Mouse (Mus musculus): Measurements from ENCODE around the gene Pip4k2c.

Pip4k2c gene

GRCm38 (mm10) chr10:127171631-127172200 lies 39.7 kb downstream of the Pip4k2c start:
- CTCF ChIA-PET, result interaction anchor here (1.7 to 1.8 kb wide), 2 partner anchors 46 to 48 kb away, joined by 7 to 11 read pairs; no protein-coding TSS in a partner anchor

- CTCF ChIA-PET, result interaction anchor here (0.6 to 1.8 kb wide), 4 partner anchors 14 to 1227 kb away, joined by 3 to 11 read pairs (median 5); no protein-coding TSS in a partner anchor
Observed at GRCm38 (mm10) chr10:127170837-127171272, 40.5 kb downstream of the Pip4k2c start.

- CTCF ChIA-PET, result interaction anchor here (0.6 to 1.8 kb wide), 4 partner anchors 15 to 1227 kb away, joined by 3 to 11 read pairs (median 5); no protein-coding TSS in a partner anchor
Observed at GRCm38 (mm10) chr10:127170002-127170401, 41.4 kb downstream of the Pip4k2c start.

DNA sequence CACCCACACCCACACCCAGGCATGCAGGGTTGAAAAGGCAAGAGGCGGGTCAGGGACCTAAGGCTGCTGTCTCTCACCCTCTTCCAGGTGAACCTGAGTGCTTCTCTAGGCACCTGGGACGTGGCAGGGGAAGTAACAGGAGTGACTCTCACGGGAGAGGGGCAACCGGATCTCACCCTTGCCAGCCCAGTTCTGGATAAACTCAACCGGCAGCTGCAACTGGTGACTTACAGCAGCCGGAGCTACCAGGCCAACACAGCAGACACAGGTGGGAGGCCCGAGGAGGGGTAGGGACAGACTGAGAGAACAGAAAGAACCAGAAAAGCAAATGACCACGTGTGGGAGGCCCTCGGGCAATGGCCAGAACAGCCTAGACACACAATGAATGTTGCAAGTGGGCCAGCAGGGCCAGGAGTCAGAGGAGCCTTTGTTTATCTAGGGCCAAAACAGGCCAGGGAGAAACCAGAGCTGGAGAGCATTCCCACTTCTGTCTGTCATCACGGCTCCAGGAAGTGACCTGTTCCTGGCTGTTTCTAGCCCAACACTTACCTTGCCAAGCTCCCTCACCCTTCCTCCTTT lies 43.7 kb downstream of the Pip4k2c start:
- CTCF ChIA-PET, result interaction anchor here (1.0 kb wide), 1 partner anchor 20 kb away, joined by 4 read pairs; no protein-coding TSS in a partner anchor

GRCm38 (mm10) chr10:127166771-127167613 lies 44.4 kb downstream of the Pip4k2c start:
- CTCF ChIA-PET, result interaction anchor here (0.6 kb wide), 1 partner anchor 23 kb away, joined by 4 read pairs; no protein-coding TSS in a partner anchor

DNA sequence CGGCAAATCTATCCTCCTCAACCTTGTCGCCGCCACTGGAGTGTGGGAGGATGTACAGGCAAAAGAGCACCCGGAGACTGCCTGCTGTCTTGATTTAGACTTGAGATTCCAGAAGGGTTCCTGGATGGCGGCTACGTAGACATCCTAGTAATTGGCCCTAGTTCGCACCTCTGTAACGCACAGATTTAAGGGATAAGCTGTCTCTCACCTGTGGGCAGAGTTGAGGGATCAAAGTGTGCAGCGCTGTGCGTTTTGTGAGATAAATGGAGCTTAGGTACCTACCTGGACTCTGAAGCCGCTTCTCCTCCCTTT lies 45.0 kb downstream of the Pip4k2c start:
- CTCF ChIA-PET, result interaction anchor here (0.6 kb wide), 2 partner anchors 23 to 63 kb away, joined by 3 to 4 read pairs; no protein-coding TSS in a partner anchor

- CTCF ChIA-PET, result interaction anchor here (0.6 kb wide), 2 partner anchors 22 to 64 kb away, joined by 3 to 4 read pairs; no protein-coding TSS in a partner anchor
Observed at GRCm38 (mm10) chr10:127165654-127166403, 45.6 kb downstream of the Pip4k2c start.

DNA sequence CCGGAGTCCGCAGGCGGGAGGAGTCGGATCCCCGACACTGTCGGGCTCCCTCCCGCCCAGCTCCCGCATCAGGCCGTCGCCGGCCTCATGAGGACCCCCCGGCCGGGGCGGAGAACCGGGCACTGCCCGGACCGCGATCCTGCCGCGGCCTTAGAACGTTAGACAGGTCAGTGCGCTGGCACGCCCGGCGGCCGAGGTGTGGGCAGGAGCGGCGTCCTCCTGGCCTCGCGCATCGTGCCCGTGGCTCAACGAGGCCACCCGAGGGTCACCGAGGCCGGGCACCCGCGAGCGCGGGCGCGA lies 46.1 kb downstream of the Pip4k2c start:
- CTCF ChIA-PET, result no interaction called here

DNA sequence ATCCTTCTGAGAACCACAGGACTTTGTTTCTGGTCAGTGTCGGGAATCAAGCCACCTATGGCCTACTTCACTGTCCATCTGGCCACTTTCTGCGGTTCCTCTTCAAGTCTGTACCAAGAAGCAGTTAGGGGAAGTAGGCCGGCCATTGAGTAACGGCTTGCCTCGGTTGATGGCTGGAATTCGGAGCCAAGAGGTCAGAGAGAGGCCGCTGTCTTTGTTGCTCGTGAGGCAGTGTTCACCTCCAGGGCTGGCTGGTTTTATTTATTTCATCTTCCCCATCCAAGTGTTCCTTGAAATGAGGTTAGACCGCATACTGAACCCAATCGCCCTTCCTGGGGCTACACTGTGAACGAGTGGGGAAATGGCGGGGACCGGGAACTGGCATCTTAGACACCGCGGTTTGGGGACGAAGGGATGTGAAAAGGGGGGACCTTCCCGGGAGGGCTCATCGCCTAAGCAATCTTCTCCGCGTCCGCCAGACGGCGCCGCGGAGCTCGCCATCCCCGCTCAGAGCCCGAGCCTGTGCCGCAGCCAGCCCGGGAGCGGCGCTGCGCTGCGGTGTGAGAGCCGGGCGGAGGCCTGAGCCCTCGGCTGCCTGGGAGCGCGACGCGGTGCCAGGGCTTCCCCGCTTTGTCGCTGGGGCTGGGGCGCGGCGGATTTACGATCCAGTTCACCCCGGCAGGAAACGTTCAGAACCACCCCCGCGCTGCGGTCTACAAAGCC lies 46.6 kb downstream of the Pip4k2c start, which contains the start of gene B4galnt1:
B4galnt1 (plus strand) TSS at position 595 of the 723 bp plus-strand sequence.
- CTCF ChIA-PET, result interaction anchor here (0.6 kb wide), 1 partner anchor 19 kb away, joined by 3 read pairs; no protein-coding TSS in a partner anchor

DNA sequence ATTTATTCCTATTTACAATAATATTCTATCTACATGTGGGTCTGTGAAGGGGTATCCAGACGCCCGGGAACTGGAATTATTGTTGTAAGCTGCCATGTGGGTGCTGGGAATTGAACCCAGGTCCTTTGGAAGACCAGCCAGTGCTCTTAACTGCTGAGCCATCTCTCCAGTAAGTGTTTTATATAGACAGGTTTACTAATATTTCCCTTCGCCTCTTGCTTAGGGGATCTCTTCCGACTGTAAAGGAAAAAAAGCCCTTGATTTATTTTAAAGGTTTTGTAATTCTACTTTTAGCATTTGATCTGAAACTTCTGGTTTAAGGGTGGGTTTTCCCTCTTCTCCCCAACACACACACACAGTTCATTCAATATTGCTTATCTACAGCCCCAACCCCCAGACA lies 47.2 kb downstream of the Pip4k2c start:
- CTCF ChIA-PET, result interaction anchor here (0.6 kb wide), 2 partner anchors 19 to 31 kb away, joined by 3 to 4 read pairs; no protein-coding TSS in a partner anchor

GRCm38 (mm10) chr10:127162771-127163261 lies 48.6 kb downstream of the Pip4k2c start:
- CTCF ChIA-PET, result interaction anchor here (0.6 kb wide), 1 partner anchor 362 kb away, joined by 9 read pairs; no protein-coding TSS in a partner anchor

DNA sequence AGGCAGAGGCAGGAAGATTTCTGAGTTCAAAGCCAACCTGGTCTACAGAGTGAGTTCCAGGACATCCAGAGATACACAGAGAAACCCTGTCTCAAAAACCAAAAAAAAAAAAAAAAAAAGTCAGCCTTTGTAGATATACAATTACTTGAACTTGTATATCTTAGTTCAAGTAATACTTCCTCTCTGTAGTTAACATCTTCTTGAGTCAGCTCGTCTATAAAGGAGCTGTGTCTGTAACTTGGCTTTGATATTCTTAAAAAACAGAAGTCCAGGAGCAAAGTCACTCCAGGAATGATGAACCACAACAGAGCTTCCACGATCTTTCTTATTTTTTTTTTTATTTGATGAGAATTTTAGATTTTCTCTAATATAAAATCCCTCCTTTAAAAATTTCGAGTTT lies 50.7 kb downstream of the Pip4k2c start:
- CTCF ChIA-PET, result interaction anchor here (0.6 to 0.7 kb wide), 2 partner anchors 16 to 23 kb away, joined by 4 read pairs; no protein-coding TSS in a partner anchor

DNA sequence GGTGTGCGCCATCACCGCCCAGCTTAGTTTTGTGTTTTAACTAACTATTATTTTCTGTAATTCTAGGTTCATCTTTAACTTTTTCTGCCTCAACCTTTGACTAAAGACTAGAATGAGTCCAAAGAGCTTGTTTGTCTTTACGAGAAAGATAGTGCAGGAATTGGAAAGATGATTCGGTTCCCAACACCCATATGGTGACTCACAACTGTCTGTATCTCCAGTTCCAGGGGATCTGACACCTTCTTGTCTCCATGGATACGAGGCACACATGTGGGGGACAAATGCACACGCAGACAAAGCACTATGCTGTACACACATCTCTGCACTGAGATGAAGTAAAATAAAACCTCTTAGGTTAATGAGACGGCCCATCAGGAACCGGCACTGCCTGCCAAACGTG lies 51.3 kb downstream of the Pip4k2c start:
- CTCF ChIA-PET, result no interaction called here

- CTCF ChIA-PET, result interaction anchor here (0.6 kb wide), 2 partner anchors 36 to 52 kb away, joined by 3 read pairs; no protein-coding TSS in a partner anchor
Observed at GRCm38 (mm10) chr10:127158471-127158870, 52.9 kb downstream of the Pip4k2c start.

GRCm38 (mm10) chr10:127156511-127156910 lies 54.9 kb downstream of the Pip4k2c start:
- CTCF ChIA-PET, result no interaction called here

DNA sequence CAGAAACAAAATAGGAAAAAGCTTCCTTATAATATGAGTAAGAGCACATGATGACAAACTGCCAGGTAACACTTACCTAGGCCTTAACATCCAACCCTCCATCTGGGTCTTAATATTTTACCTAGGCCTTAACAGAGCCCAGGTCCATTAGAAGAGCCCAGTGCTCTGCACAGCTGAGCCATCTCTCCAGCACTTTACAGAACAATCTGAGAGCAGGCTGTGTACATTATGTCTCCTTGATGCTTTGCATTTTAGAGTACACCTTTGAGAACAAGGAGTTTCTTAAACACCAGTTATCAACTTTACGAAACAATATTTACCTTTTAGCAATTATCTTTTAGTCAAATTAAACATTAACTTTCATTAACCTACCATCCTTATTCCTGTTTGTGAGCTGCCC lies 55.3 kb downstream of the Pip4k2c start:
- CTCF ChIA-PET, result no interaction called here

GRCm38 (mm10) chr10:127154652-127155051 lies 56.7 kb downstream of the Pip4k2c start:
- CTCF ChIA-PET, result interaction anchor here (1.2 kb wide), 1 partner anchor 14 kb away, joined by 3 read pairs; no protein-coding TSS in a partner anchor

DNA sequence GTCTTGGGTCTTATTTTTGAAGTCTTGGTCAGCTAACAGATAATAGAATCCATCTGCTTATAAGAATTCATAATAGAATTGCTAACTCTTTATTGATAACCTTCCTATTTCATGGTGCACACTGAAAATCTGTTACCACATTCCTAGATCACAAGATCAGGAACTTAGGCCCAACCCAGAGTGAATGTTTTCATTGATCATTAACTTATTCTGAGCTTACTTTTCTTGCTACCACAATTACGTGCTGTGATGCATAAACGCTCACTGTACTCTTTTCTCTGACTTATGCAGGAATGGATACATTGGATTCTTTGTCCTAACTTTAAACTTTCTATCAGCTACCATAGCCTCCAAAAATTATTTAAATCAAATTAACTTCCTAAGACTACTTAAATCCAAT lies 57.1 kb downstream of the Pip4k2c start:
- CTCF ChIA-PET, result interaction anchor here (1.2 kb wide), 1 partner anchor 14 kb away, joined by 3 read pairs; no protein-coding TSS in a partner anchor

GRCm38 (mm10) chr10:127153323-127153722 lies 58.1 kb downstream of the Pip4k2c start:
- CTCF ChIA-PET, result interaction anchor here (0.6 to 1.2 kb wide), 4 partner anchors 9 to 43 kb away, joined by 3 to 8 read pairs (median 4); no protein-coding TSS in a partner anchor

DNA sequence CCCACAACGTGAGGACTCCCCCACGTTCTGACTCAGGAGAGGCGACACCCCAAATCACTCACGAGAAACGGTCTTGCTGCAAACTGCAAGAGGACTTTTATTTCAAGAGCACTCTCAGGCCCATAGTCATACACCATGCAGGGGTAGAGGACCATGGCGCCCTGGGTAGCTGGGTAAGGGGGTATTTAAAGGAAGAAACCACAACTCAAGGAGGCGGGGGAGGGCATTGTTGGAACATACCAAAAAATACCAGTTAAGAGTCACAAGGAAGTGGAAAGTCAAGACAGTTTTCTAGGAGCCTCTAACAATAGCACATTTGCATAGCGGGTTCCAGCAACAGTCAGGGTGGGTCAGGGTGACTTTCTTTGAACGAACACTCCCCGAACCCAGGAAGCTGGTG lies 58.8 kb downstream of the Pip4k2c start:
- CTCF ChIA-PET, result interaction anchor here (1.0 to 1.2 kb wide), 2 partner anchors 9 to 24 kb away, joined by 6 to 8 read pairs; no protein-coding TSS in a partner anchor
